Mouse (Mus musculus) CH12.LX (cell line): Measurements from ENCODE around the gene Nod2. TPM values are rescaled to one million over a fixed set of nuclear protein-coding genes. Genes with fewer than 3 reads are reported as not detected.

Experiments used
- DNase-seq: peaks from one replicate; pipeline ENCODE4 v3.0.0-alpha.2; 2013; ENCODE audit errors: extremely low read depth
- H3K27ac ChIP-seq: 2 replicates; pipeline ENCODE4 v1.5.1; 2012; ENCODE audit warnings: low read depth, mild to moderate bottlenecking, control low read depth, moderate library complexity; ENCODE audit not compliant: insufficient read depth
- H3K27me3 ChIP-seq: replicated peaks from 2 replicates; pipeline ENCODE3; 2012; ENCODE audit warnings: inconsistent platforms
- H3K36me3 ChIP-seq, 2 experiments: replicated peaks in 1 of 2; 2 replicates each; pipeline versions ENCODE3 to v1.6.1; 2012; ENCODE audit warnings: inconsistent platforms in 1 of 2, low read length in 1 of 2, mild to moderate bottlenecking in 1 of 2, mixed read lengths in 1 of 2, moderate library complexity in 1 of 2; ENCODE audit not compliant: control insufficient read depth in 1 of 2, insufficient read depth in 1 of 2
- H3K4me1 ChIP-seq, 2 experiments: 2 replicates each; pipeline ENCODE4 v1.6.1; 2012; ENCODE audit warnings: inconsistent platforms in 1 of 2, moderate library complexity in 1 of 2; ENCODE audit not compliant: insufficient read depth in 2 of 2, control insufficient read depth in 1 of 2
- H3K4me2 ChIP-seq: 2 replicates; pipeline ENCODE4 v1.6.1; 2012; ENCODE audit warnings: low read depth, mild to moderate bottlenecking, control low read depth; ENCODE audit not compliant: poor library complexity, insufficient read depth, severe bottlenecking
- H3K4me3 ChIP-seq, 3 experiments: fragments of 150-350 bp in 1 of 3; sonication (generic) in 1 of 3; replicated peaks in 1 of 3; 2 replicates each; pipeline versions ENCODE3 to v1.5.1; 2011 to 2012; ENCODE audit warnings: low read depth in 2 of 3, low read length in 2 of 3, mild to moderate bottlenecking in 2 of 3, moderate library complexity in 2 of 3, control low read depth in 1 of 3, improper control_type of control experiment in 1 of 3, inconsistent platforms in 1 of 3, mixed read lengths in 1 of 3; ENCODE audit not compliant: poor library complexity in 1 of 3
- H3K79me2 ChIP-seq: replicated peaks from 2 replicates; pipeline ENCODE4 v1.6.1; 2012; ENCODE audit warnings: mild to moderate bottlenecking, moderate library complexity; ENCODE audit not compliant: control insufficient read depth, poor library complexity, insufficient read depth, severe bottlenecking; ENCODE audit errors: extremely low read depth
- H3K9ac ChIP-seq: 2 replicates; pipeline ENCODE4 v1.6.1; 2012; ENCODE audit warnings: low read depth, mild to moderate bottlenecking, control low read depth, moderate library complexity; ENCODE audit not compliant: insufficient read depth
- H3K9me3 ChIP-seq: replicated peaks from 2 replicates; pipeline ENCODE3; 2012; ENCODE audit warnings: low read length, inconsistent platforms, mixed read lengths
- BHLHE40 ChIP-seq: IDR thresholded peaks from 2 replicates; pipeline ENCODE4 v1.6.1; 2011; ENCODE audit warnings: mild to moderate bottlenecking, low read depth, low read length, improper control_type of control experiment
- CHD1 ChIP-seq: IDR thresholded peaks from 2 replicates; pipeline ENCODE4 v1.6.1; 2012; ENCODE audit warnings: low read depth, low read length, improper control_type of control experiment, inconsistent platforms
- CHD2 ChIP-seq: IDR thresholded peaks from 2 replicates; pipeline ENCODE4 v1.6.1; 2011; ENCODE audit warnings: low read length, improper control_type of control experiment
- E2F4 ChIP-seq: IDR thresholded peaks from 2 replicates; pipeline ENCODE4 v1.6.1; 2011; ENCODE audit warnings: low read depth, low read length, improper control_type of control experiment; ENCODE audit not compliant: insufficient replicate concordance
- ELF1 ChIP-seq: IDR thresholded peaks from 2 replicates; pipeline ENCODE4 v1.6.1; 2014; ENCODE audit warnings: low read depth, mild to moderate bottlenecking, inconsistent platforms, low read length, improper control_type of control experiment
- EP300 ChIP-seq: IDR thresholded peaks from 2 replicates; pipeline ENCODE4 v1.6.1; 2011; ENCODE audit warnings: low read length, improper control_type of control experiment
- GABPA ChIP-seq: IDR thresholded peaks from 2 replicates; pipeline ENCODE4 v1.6.1; 2012; ENCODE audit warnings: low read depth, low read length, improper control_type of control experiment, inconsistent platforms; ENCODE audit not compliant: insufficient replicate concordance
- HCFC1 ChIP-seq: IDR thresholded peaks from 2 replicates; pipeline ENCODE4 v1.6.1; 2012; ENCODE audit warnings: low read depth, mild to moderate bottlenecking, inconsistent platforms, low read length, improper control_type of control experiment
- JUND ChIP-seq: conservative IDR thresholded peaks from 2 replicates; pipeline ENCODE4 v1.6.1; 2011; ENCODE audit warnings: low read depth, low read length, improper control_type of control experiment
- KAT2A ChIP-seq: IDR thresholded peaks from 2 replicates; pipeline ENCODE4 v1.6.1; 2012; ENCODE audit warnings: low read length, improper control_type of control experiment, inconsistent platforms; ENCODE audit not compliant: insufficient replicate concordance
- MAFK ChIP-seq: IDR thresholded peaks from 2 replicates; pipeline ENCODE4 v1.6.1; 2011; ENCODE audit warnings: low read length, improper control_type of control experiment; ENCODE audit not compliant: insufficient replicate concordance
- MAX ChIP-seq: IDR thresholded peaks from 2 replicates; pipeline ENCODE4 v1.6.1; 2011; ENCODE audit warnings: low read length, improper control_type of control experiment
- MAZ ChIP-seq: IDR thresholded peaks from 2 replicates; pipeline ENCODE4 v1.6.1; 2012; ENCODE audit warnings: low read depth, mild to moderate bottlenecking, inconsistent platforms, low read length, improper control_type of control experiment, moderate library complexity
- MEF2A ChIP-seq: IDR thresholded peaks from 2 replicates; pipeline ENCODE4 v1.6.1; 2014; ENCODE audit warnings: low read depth, mild to moderate bottlenecking, inconsistent platforms, low read length, improper control_type of control experiment, borderline replicate concordance
- MXI1 ChIP-seq: IDR thresholded peaks from 2 replicates; pipeline ENCODE4 v1.6.1; 2011; ENCODE audit warnings: mild to moderate bottlenecking, low read depth, low read length, improper control_type of control experiment
- MYC ChIP-seq: IDR thresholded peaks from 2 replicates; pipeline ENCODE4 v1.6.1; 2011; ENCODE audit warnings: low read depth, mild to moderate bottlenecking, improper control_type of control experiment, low read length
- NELFE ChIP-seq: IDR thresholded peaks from 2 replicates; pipeline ENCODE4 v1.6.1; 2011; ENCODE audit warnings: low read depth, low read length, improper control_type of control experiment
- NRF1 ChIP-seq: IDR thresholded peaks from 2 replicates; pipeline ENCODE4 v1.6.1; 2014; ENCODE audit warnings: low read depth, mild to moderate bottlenecking, inconsistent platforms, low read length, improper control_type of control experiment, moderate library complexity
- POLR2AphosphoS2 ChIP-seq: IDR thresholded peaks from 2 replicates; pipeline ENCODE4 v1.6.1; 2011; ENCODE audit warnings: low read depth, low read length, improper control_type of control experiment
- RAD21 ChIP-seq: IDR thresholded peaks from 2 replicates; pipeline ENCODE4 v1.6.1; 2011; ENCODE audit warnings: low read depth, mild to moderate bottlenecking, low read length, improper control_type of control experiment, moderate library complexity
- RCOR1 ChIP-seq: conservative IDR thresholded peaks from 2 replicates; pipeline ENCODE4 v1.6.1; 2012; ENCODE audit warnings: low read depth, mild to moderate bottlenecking, inconsistent platforms, low read length, improper control_type of control experiment
- SIN3A ChIP-seq: IDR thresholded peaks from 2 replicates; pipeline ENCODE4 v1.6.1; 2012; ENCODE audit warnings: low read length, improper control_type of control experiment, inconsistent platforms
- TCF12 ChIP-seq: IDR thresholded peaks from 2 replicates; pipeline ENCODE4 v1.6.1; 2014; ENCODE audit warnings: low read depth, mild to moderate bottlenecking, inconsistent platforms, low read length, improper control_type of control experiment
- UBTF ChIP-seq: IDR thresholded peaks from 2 replicates; pipeline ENCODE4 v1.6.1; 2012; ENCODE audit warnings: low read depth, mild to moderate bottlenecking, inconsistent platforms, low read length, improper control_type of control experiment, moderate library complexity
- USF1 ChIP-seq: IDR thresholded peaks from 2 replicates; pipeline ENCODE4 v1.6.1; 2014; ENCODE audit warnings: low read depth, mild to moderate bottlenecking, inconsistent platforms, low read length, improper control_type of control experiment
- USF2 ChIP-seq: conservative IDR thresholded peaks from 2 replicates; pipeline ENCODE4 v1.6.1; 2011; ENCODE audit warnings: low read depth, low read length, improper control_type of control experiment
- ZKSCAN1 ChIP-seq: IDR thresholded peaks from 2 replicates; pipeline ENCODE4 v1.6.1; 2012; ENCODE audit warnings: low read depth, inconsistent platforms, low read length, improper control_type of control experiment, borderline replicate concordance
- ZNF384 ChIP-seq: IDR thresholded peaks from 2 replicates; pipeline ENCODE4 v1.6.1; 2012; ENCODE audit warnings: low read depth, low read length, improper control_type of control experiment, inconsistent platforms
- dilution Hi-C: fragments of 300-500 bp; cut with MboI; formaldehyde crosslinking; loops from 2 replicates; pipeline ENCODE4 v1.14.3; 2020; ENCODE audit warnings: low sequenced_read_pairs; ENCODE audit not compliant: extremely low pct_unique_long_range_greater_than_20kb, extremely low pct_ligation_motif_present
- in situ Hi-C: fragments of 300-500 bp; cut with MboI; formaldehyde crosslinking; loops from 3 replicates; pipeline ENCODE4 v1.14.3; 2019; ENCODE audit warnings: low sequenced_read_pairs, low pct_ligation_motif_present, low pct_unique_long_range_greater_than_20kb, mixed read lengths
- polyA plus RNA-seq: library from polyadenylated mRNA; unstranded; fragments of >175 nt; gene quantifications from 2 replicates; pipeline ENCODE4 v1.2.1, GENCODE M21; 2012; ENCODE audit warnings: low read depth; ENCODE audit not compliant: insufficient read length
- total RNA-seq, 2 experiments: library from RNA; depleted of rRNA; stranded (reverse); fragments of 300-350 nt in 1 of 2; fragments of >200 nt in 1 of 2; gene quantifications; 2 replicates each; pipeline ENCODE4 v1.2.3; 2012 to 2014

The Nod2 gene
- total and polyA plus RNA-seq, 3 experiments = 4.3 to 10.9 (median 7.5) TPM

DNA sequence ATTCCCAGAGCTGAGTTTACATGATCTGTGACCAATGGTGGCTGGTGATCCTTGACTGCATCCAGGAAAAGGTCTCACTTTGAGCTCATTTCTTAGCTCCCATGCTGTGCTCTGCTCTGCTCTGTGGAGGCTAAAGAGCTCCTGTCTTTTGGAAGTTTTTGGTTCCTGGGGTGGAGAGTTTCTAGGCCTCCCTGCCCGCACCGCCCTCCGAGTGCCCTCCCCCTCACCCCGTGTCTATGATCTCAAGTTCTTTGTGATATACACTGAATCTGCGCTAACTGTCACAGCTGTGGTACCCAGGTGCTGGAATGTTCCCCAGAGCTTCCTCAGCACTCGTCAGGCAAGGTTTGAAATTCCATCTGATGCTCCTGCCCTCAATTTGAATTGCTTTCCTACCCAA lies 23.7 kb downstream of the Nod2 start:
- Histone ChIP-seq H3K79me2 (peaks cover 15% of the 10 kb centered on the region), H3K27me3 (no peaks in the 10 kb centered on the region)
- in situ Hi-C loops = no loop called here
- no peak for TF ChIP-seq RAD21
- no peak for TF ChIP-seq ZKSCAN1
- no peak for TF ChIP-seq JUND
- no peak for TF ChIP-seq E2F4
- TF ChIP-seq CHD2 = no peak
- TF ChIP-seq TCF12 = no peak
- TF ChIP-seq USF1 = no peak
- TF ChIP-seq EP300 = no peak
- TF ChIP-seq SIN3A = no peak
- no peak for TF ChIP-seq KAT2A
- no peak for TF ChIP-seq ELF1
- no peak for TF ChIP-seq MAFK
- no peak for TF ChIP-seq NELFE
- no peak for TF ChIP-seq MAX
- no peak for TF ChIP-seq USF2
- TF ChIP-seq CHD1 = no peak
- TF ChIP-seq MAZ = no peak
- TF ChIP-seq BHLHE40 = no peak
- TF ChIP-seq GABPA = no peak
- TF ChIP-seq, all 38 proteins: peak for 0
- dilution Hi-C loops = no loop called here
- no peak for DNase-seq
- Histone ChIP-seq H3K9me3 (no peaks in the 10 kb centered on the region), H3K36me3 (peaks cover 58 to 75% of the 10 kb centered on the region in 2 experiments), H3K4me1 (peaks cover 31 to 79% of the 10 kb centered on the region in 2 experiments), H3K4me2 (no peak overlapping the region), H3K27ac (no peak overlapping the region), H3K9ac (no peak overlapping the region), H3K4me3 (no peak overlapping the region)

DNA sequence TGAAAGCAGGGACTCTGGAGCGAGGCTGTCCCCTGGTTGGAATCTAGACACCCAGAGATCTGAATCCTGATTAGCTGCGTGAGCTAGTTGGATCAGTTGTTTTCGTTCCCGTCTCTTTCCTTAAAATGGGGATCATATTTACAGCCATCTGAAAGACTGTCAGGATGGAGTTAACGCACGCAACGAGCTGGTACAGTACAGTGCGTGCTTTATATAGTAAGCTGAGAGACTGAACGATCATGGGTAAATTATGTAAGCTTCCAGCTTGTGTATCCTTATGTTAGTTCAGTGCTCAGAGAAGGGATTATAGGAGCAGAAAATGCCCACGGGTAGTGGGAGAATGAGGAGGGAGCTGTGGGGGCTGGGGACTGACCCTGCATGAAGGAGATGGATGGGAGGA lies 24.5 kb downstream of the Nod2 start:
- Histone ChIP-seq H3K27ac (no peak overlapping the region), H3K36me3 (peaks cover 63 to 79% of the 10 kb centered on the region in 2 experiments), H3K4me1 (peaks cover 28 to 78% of the 10 kb centered on the region in 2 experiments), H3K9me3 (no peaks in the 10 kb centered on the region), H3K4me2 (no peak overlapping the region)
- in situ Hi-C loops = no loop called here
- TF ChIP-seq UBTF (no peak), HCFC1 (no peak), CHD2 (no peak), KAT2A (no peak), USF2 (no peak), JUND (no peak), NELFE (no peak), ZNF384 (no peak), MEF2A (no peak), POLR2AphosphoS2 (no peak), NRF1 (no peak), BHLHE40 (no peak), MYC (no peak), MXI1 (no peak), TCF12 (no peak), ZKSCAN1 (no peak), RCOR1 (no peak), SIN3A (no peak)
- TF ChIP-seq, all 38 proteins: peak for 0
- dilution Hi-C loops = no loop called here
- H3K9ac ChIP-seq = no peak overlapping the region
- DNase-seq = no peak
- no peaks in the 10 kb centered on the region for H3K27me3 ChIP-seq
- peaks cover 10% of the 10 kb centered on the region for H3K79me2 ChIP-seq
- no peak overlapping the region for H3K4me3 ChIP-seq
